Mouse (Mus musculus) induced T-regulatory cell, adult 2 months (primary cell): ENCODE results near the gene Slc25a15.

ENCODE experiments used
- DNase-seq: peaks from one replicate; pipeline ENCODE4 v3.0.0-alpha.2; 2012; ENCODE audit warnings: low read depth

Gene Slc25a15

DNA sequence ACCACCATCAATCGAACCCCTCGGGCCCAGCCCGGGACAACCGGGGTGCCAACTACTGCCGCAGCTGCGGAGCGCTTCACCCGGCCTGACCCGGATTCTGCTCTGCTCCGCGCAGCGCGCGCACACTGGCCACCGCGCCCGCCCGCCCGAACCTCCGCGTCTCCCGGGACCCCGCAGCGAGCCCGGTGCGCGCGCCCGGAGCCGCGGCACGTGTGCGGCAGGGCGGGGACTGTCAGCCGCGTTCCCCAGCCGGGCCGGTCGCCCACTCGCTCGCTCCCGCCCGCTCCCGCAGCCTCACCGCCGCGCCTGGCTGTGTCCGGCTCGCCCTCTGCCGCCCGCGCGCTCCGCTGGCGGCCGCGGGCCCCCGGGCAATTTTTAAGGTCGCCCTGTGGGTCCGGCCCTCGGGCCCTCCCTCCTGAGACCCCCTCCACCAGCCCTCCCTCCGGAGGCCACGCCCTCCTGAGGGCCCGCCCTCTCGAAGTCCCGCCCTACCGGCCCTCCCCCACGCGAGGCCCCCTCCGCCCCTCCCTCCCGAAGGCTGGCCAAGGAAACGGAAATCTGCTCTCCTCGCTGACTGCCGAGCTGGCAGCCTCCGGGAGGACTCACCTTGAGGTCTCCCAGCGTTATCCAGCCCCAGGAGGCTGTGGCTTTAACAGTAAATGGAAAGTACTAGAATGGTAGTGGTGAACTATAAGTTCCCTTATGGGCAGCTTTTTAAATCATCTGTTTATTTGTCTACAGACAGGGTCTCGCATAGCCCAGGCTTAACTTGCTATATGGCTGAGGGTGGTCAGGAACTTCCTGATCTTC lies at the start of gene Slc25a15:
Gene Slc25a15 (minus strand): TSS at position 456 of the 810 bp plus-strand sequence.
- DNase-seq: peak; percentile 92

DNA sequence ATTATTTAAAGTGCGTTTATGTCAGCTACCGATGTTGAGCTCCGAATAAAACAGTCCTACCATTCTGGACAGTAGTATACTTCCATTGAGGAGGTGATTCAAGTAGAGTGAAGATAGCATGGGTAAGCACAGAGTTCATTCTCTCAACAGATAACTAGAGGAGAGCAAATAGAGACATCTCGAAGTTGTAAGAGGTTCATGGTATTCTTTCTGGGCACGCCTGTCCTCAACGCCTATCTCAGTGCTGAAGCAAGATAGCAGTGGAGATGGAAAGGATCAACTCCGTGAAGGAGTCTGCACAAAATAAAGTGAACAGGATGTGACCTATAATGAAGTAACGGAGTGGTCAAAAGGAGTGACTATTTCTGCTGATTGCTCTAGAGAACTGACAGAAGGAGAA lies 13.6 kb upstream of the Slc25a15 start:
- DNase-seq: no peak

DNA sequence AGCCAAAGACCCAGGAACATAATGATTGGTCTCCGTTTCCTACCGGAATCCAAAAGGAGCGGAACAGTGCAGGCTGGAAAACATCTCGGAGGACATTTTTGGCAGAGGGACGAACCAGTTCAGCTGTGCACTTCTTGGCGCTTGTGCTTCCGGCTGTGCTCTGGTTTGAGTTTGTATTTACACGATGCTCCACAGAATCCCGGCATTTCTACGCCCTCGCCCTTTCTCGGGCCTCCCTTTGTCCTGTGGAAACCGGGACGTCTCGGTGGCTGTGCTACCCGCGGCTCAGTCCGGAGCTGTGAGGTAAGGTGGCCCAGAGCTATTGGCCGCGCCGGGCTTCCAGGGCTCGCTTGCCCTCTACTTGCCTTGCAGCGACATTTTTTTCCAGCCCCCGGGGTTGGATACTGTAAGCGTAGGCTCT lies 12.9 kb upstream of the Slc25a15 start, which contains the start of gene Mrps31:
Gene Mrps31 (plus strand): TSS at position 80 of the 421 bp plus-strand sequence.
- DNase-seq: peak; percentile 92

DNA sequence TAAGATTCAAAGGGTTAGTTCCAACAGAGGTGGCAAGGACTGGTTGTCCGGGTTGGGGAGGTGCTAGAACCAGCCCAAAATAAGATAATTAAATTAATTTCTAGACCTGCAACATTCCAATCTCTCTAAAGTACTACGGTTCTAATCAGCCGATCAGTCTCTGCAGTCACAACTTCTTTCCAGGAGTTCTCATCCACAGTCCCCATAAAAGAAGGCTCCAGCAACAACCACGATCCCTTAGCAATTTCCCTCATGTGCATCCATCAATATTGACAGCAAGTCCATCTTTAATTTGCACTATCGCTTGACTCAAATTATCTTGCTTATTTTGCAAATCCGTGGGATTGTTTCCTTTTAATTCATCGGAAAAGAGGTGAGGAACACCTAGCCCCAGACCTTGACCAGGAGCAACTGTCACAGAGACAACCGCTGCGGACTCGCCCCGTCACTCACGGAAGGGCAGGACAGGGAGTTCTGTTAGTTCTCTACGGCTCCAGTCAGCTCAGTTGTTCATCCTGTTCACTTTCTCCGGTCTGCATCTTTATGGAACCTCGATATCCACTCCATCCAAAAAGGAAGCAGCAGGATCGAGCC lies 12.4 kb upstream of the Slc25a15 start:
- no peak for DNase-seq

DNA sequence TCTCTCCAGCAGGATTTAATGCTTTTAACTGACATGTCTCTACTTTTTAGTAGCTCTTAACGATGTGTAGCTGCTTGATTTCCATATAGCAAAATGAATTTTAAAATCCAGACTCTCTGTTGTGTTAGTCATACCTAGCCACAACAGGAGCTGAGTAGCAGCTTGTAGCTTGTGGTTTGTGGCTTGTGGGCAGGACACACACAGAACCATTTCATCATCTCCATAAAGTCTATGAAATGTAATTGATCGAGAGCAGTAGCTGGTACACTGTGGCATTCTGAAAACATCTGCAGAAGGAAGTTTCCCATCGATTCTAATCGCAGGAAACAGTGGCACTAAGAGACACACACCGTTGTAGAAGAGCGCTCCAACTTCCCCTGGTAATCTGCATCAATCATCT lies 7.3 kb upstream of the Slc25a15 start:
- peak; percentile 56 for DNase-seq

DNA sequence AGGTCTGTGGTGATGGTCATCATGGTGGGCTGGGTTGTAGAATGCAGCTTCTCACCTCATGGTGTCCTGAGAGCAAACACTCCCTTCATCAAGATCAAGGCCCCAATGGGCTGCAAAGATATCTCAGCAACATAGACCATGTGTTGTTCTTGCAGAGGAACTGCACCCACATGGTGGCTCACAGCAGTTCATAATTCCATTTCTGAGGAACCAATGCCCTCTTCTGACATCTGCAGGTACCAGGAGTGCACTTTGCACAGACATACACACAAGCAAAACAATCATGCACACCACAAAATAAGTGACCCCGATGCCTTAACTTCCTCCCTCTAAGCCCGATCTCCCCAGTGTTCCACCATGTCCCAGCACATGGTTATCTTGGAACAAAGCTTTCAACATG lies 4.8 kb upstream of the Slc25a15 start:
- DNase-seq: no peak

DNA sequence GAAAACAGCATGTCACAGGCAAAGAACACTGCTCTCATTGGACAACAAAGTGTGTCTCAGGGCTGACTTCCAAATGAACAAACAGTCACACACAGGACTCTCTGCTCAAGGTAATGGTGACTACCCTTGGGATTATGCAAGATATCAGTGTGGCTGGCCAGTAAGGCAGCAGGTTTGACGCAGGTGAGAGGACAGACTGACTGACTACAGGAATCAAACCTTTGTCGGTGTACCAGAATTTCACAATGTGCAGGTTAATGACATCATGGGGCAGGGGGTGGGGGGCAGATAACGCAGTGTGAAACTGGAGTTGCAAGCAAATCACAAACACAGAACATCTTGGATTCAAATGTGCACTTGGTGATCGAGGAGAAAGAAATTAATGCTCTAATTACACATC lies 2.2 kb upstream of the Slc25a15 start:
- DNase-seq: no peak

DNA sequence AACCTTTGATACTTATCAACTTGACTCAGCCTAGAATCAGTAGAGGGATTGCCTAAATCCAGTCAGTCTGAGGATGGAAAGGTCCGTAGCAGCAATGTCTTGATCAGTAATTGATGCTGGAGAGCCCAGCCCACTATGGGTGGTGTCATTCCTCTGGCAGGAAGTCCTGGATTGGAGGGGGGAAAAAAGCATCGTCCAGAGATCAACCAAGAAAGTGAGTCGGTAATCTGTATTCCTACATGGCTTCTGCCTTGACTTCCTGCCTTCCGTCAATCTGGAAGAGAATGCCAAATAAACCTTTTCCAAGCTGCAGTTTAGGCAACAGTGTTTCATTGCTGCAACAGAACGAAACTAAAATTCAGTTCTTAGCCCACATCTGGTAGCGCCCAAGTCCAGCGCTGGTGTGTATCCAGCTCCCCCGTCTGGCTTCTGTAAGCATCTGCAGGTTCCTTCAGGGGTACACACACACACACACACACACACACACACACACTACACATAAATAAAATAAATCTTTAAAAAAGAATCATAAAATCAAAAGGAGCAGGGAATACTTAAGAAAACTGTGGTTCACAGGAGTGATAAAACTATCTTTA lies 986 bp upstream of the Slc25a15 start:
- DNase-seq: peak; percentile 20

DNA sequence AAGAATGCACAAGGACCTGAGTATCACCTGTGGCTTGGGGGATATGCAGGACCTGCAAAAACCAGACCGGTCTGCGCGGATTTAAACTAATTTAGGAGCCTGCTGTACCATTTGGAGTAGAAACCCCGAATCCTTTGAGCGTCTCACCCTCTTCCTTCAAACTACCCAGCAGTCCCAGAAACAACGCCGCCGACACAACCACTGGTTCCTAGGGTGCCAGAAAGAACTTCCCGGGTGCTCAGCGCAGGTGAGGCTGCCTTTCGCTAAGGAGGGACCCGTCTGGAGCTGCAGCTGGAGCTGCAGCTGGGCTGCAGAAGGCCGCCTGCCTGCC lies 621 bp downstream of the Slc25a15 start:
- DNase-seq: no peak

DNA sequence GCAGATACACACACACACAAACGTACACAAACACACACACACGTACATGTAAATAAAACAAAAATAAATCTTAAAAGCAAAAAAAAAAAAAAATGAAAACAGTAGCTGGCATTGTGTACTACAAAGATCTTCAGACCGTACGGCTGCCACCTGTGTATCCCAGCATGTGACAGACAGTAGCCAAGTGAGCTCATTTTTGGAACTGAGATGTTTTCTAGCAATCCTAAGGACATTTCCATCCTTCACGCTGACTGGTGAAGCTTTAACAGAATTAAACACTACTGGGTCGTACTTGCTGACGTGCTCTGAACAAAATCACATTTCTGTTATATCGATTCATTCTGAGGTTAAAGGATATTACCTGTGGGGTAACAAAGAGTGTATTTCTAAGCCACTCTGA lies 3.1 kb downstream of the Slc25a15 start:
- DNase-seq: no peak

DNA sequence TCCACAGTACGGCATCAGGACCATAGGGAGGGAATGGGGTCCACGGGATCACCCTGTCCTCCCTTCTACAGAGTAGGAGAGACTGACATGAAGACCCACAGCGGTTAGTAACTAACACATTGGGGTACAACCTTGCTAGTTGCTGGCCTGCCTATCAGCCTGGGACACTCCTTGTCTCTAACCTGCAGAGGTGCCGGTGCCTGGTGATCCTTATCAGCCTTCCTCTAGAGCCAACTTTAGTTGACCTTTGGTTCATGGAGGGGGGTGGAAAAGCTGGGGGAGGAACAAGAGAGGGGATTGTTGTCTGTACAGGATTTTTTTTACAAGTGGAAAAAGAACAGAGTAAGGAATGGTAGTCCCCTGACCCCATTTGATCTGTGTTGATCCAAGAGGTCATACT lies 3.9 kb downstream of the Slc25a15 start:
- no peak for DNase-seq

DNA sequence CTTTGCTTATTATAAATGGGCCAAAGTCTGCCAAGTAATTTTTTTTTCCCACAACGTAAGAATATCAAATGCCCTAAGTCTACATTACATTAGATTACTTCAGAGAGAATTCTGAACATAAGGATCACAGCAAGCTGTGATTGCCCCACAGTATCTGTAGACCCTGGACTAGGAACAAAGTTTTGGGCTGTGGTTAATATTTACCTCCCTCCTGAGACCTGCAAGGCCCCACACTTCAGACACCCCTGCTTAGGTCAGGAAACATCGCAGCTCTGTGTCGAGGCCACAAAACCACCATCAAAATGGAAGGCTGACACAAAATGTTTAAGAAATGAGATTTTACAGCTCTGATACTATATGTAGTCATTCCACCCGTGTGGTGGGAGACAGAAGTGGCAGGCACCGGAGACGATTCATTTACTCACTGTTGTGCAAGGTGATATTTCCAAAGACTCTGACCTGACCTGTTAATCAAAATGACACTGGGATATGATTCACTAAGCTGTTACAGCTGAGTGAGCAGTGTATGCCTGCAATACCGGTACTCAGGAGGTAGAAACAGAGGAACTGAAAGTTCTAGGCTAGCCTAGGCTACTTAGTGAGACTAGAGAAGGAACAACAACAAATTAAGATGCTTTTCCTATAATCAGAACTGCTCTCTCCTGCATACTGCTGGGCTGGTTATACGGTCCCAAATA lies 7.5 kb downstream of the Slc25a15 start:
- DNase-seq: no peak

DNA sequence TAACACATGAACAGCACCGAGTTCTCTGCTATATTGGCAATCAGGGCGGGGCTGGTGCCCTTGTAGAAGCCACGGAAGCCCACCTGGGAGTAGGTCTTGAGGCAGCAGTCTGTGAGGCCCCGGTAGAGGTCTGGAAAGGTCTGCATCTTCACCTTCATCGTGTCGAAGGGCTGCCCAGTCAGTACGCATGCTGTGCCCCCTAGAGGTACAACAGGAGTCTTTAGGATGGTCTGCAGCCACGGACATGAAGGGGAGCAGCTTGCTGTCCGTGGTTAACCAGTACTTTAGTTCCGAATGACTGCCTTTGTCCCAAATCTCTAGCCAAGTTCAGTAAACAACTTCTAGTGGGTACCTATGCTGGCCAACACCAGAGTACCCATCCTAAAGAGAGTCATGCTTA lies 8.5 kb downstream of the Slc25a15 start:
- no peak for DNase-seq

DNA sequence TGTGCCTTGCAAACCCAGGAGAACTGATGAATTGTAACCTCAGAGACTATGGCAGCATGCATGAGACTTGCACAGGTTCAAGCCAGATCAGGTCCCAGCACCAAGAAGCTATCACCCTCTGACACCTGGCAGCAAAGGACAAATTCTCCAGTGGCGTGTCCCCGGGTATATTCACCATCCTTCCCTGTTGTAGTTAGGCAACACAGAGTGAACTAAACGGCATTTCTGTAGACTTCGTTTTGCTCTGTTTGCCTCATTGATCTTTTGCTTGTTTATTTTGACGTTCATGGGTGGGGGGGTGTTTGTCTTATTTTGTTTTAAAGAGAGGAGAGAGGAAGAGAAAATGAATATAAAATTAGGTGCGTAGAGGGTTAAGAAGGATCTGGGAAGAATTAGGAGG lies 13.2 kb downstream of the Slc25a15 start:
- DNase-seq: no peak

DNA sequence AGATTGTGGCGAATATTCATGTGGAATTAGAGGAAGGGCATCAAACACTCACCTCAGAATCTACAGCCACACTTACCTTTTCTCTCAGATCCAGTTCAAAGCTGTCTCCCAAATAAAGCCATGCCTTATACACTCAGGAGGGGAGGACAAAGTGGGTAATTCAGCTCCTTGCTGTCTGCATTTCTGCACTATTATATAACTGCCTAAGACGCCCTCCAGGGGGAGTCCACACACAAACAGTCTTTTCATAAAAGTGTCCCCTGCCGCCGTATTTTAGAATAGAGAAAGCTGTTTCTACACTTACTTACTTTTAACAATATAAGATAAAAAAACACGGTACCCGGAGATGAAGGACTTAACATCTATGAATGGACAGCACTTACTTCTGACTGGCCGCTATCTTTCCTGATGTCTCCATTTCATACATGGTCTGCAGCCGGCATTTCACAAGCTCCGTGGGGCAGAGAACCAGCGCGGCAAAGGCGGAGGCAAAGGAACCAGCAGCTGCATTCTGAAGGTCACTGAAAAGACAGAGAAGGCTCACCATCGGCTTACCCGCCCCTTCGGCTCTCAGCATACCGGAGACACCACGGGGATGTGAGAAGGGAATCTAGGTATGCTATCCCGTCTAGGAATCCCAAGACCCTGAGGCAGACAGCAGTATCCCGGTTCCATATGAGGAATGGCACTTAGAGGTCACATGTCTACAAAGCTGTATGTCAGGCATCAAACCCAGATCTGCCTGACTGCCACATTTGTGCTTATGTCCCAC lies 15.4 kb downstream of the Slc25a15 start:
- DNase-seq: peak; percentile 8

DNA sequence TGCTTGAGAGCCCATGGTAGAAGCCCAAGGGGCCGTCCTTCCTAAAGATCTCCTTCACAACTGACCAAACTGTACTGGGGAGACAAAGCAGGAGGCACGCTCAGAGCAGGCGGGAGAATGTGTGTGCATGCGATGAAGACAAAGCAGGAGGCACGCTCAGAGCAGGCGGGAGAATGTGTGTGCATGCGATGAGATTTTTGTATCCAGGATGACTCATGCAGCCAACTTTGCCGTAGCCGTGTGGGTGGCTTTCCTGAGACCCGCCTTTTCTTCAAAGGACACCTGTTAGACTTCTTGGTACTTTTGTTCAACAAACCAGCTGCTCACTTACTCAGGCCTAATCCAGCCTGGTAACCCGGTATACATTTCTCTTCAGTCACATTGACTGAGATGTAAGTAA lies 17.5 kb downstream of the Slc25a15 start:
- DNase-seq: no peak

DNA sequence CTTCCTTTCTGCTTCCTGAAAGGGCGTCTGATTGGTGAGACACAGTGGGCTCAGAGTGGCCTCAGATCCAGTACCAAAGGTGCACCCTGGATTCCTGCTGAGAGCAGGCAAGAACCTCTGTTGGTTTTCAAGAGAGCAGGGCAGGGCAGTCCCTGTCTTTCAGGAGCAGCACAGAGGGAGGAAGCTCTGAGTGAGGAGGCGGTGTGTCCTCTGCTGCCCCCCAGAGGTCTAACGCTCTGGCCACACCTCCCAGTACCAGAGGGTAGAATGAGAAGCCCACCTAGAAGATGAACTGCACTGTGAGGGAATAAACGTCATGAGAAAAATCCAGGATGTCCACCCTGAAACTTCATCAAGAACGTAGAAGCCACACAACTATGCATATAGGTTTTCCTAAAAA lies 21.5 kb downstream of the Slc25a15 start:
- DNase-seq: peak; percentile 11

DNA sequence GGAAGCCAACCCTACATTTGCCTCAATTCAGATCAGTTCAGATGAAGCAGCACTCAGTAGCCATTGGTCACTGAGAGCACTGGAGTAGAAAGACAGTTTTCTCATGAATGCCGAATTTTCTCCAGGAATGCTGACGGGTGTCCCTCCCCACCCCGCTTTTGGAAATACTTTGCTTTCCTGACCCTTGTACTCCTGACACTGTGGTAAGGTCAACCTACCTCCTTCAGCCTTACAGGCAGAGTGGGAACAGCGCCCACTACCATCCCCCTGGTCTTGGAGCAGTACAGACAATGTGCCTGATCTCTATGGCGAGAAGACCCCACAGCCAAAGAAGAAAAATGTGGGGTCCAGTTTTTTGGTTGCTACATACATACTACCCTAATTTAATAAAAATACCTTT lies 22.1 kb downstream of the Slc25a15 start:
- DNase-seq: no peak

DNA sequence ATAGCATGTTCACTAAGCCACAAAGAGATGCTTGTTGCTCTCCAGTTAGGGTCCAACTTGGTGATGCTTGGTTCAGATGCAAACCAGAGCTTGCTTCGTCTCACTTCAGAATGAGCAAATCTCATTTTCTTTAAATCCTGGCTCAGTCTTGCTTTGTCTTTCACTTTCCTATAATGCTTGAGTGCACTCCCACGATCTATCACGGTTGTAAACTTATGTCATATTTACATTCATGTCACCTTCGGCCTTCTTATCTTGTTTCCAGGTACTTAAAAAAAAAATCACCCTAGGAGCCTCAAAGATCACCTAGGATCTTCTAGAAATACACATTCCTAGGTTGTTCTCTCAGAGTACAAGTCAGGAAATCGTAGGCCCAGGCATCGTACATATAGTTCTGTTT lies 38.5 kb downstream of the Slc25a15 start:
- DNase-seq: no peak

DNA sequence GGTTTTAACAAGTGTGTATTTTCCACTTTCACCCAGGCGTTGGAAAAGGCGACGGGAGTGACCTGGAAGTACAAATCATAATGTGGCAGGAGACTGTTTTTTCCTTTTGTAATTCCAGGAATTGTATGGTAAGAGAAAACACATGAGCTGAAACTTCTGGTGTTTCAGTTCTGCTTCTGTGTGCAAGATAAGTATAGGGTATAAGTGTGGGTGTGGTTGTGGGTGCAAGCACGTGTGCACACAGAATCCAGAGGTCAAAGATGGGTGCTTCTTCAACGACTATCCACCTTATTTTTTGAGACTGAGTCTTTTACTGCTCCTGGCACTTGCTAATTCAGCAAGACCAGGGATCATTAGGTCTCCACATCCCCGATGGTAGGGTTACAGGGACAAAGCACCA lies 39.0 kb downstream of the Slc25a15 start:
- no peak for DNase-seq

DNA sequence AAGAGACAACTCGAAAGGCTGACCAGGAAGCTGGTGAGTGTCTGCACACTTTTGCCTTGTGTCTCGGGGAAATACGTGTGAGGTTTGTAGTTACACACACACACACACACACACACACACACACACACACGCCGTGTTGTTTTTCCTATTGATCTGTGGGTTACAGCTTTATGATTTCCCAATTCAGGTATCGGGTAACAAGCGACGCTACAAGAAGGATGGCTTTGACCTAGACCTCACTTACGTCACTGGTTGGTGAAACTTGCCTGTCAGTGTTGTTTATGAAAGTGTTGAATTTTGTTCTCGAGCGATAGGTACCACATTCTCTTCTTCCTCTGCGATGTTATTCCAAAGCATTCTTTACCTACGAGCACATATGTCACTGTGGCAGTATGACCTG lies 63.0 kb downstream of the Slc25a15 start:
- DNase-seq: no peak
